ENCODE assay signal across 11 mouse cellular contexts in genomic region chr2:166549871-166550270, GRCm38 (mm10).
A peak's percentile ranks its signal among the peaks of the same experiment; 100 is the strongest.
DNase-seq lines count a peak whose midpoint lies in the region; ATAC-seq lines count a peak whose summit lies in the region.
"Had no signal": no experiment of that assay in that cellular context is flagged by ENCODE, and none has a peak within 500 bp of the region (broad histone marks: within the 10 kb centered on the region; RNA-seq: fewer than 3 reads in every experiment).

No protein-coding gene starts in this region.

- H3K27me3 ChIP-seq in neural tube, embryonic 11.5 days (ENCODE audit: control insufficient read depth, insufficient read depth, low read length), result no peaks in the 10 kb centered on the region
- peaks cover 6% of the 10 kb centered on the region; the same call in 1 of the 2 replicates for H3K27me3 ChIP-seq in forebrain, embryonic 15.5 days
- no peaks in the 10 kb centered on the region for H3K27me3 ChIP-seq in limb, embryonic 15.5 days
- H3K27me3 ChIP-seq: liver, embryonic 13.5 days had no signal

- 0 out of 2 replicates have a peak overlapping the region, but pooled peaks have one; percentile 3 for H3K9ac ChIP-seq in neural tube, embryonic 11.5 days (ENCODE audit: low read length)
- H3K9ac ChIP-seq in forebrain, embryonic 15.5 days (replicated peaks), result no peak overlapping the region
- no peak overlapping the region for H3K9ac ChIP-seq in limb, embryonic 15.5 days
- H3K9ac ChIP-seq: liver, embryonic 13.5 days had no signal

- H3K27ac ChIP-seq in neural tube, embryonic 11.5 days (ENCODE audit: low read depth, low read length), result peak overlapping the region; percentile 49; the same call in 1 of the 2 replicates
- H3K27ac ChIP-seq in forebrain, embryonic 15.5 days (replicated peaks), result peak overlapping the region; percentile 39; the same call in 1 of the 2 replicates
- H3K27ac ChIP-seq in limb, embryonic 15.5 days, result no peak overlapping the region
- H3K27ac ChIP-seq: liver, embryonic 13.5 days had no signal

- DNase-seq in neural tube, embryonic 11.5 days (ENCODE audit: low spot score), result peak; percentile 47
- DNase-seq in neural tube, embryonic 10.5 days (ENCODE audit: extremely low spot score, low spot score), result no peak
- DNase-seq in thymus, postnatal 36 days, result peak; percentile 54 to 65
- no peak for DNase-seq in lung, postnatal 4 days
- DNase-seq in ovary, postnatal 14 days (ENCODE audit: low spot score), result no peak
- DNase-seq in cerebellum, adult 11-12 months, result no peak
- DNase-seq: cerebellum, postnatal 36 days; liver, embryonic 13.5 days had no signal

- ATAC-seq in neural tube, embryonic 11.5 days (ENCODE audit: insufficient read depth, low FRiP score, low TSS enrichment), result peak; percentile 63
- ATAC-seq in forebrain, embryonic 15.5 days (replicated peaks), result peak; percentile 81
- 0 out of 2 replicates have a peak, but pooled peaks have one; percentile 13 for ATAC-seq in limb, embryonic 15.5 days (ENCODE audit: insufficient number of reproducible peaks, low FRiP score, low TSS enrichment, low read depth)
- ATAC-seq: intestine, postnatal 0 days had no signal

- peaks cover 33% of the 10 kb centered on the region for H3K4me1 ChIP-seq in neural tube, embryonic 11.5 days (ENCODE audit: control insufficient read depth, insufficient read depth, low read length)
- peaks cover 40% of the 10 kb centered on the region for H3K4me1 ChIP-seq in forebrain, embryonic 15.5 days
- H3K4me1 ChIP-seq in limb, embryonic 15.5 days, result peaks cover 42% of the 10 kb centered on the region

- 58% methylated on average over 8 of the region's 8 CpGs for WGBS in neural tube, embryonic 11.5 days
- 50% methylated on average over 8 of the region's 8 CpGs for WGBS in forebrain, embryonic 15.5 days
- WGBS in limb, embryonic 15.5 days, result 56% methylated on average over 8 of the region's 8 CpGs

- H3K9me3 ChIP-seq in neural tube, embryonic 11.5 days (ENCODE audit: control insufficient read depth, low read length), result no peaks in the 10 kb centered on the region
- H3K9me3 ChIP-seq in forebrain, embryonic 15.5 days, result no peaks in the 10 kb centered on the region
- no peaks in the 10 kb centered on the region for H3K9me3 ChIP-seq in limb, embryonic 15.5 days
- H3K9me3 ChIP-seq: liver, embryonic 13.5 days had no signal

- H3K4me3 ChIP-seq in neural tube, embryonic 11.5 days (ENCODE audit: low read depth, low read length), result no peak overlapping the region
- H3K4me3 ChIP-seq in forebrain, embryonic 15.5 days, result no peak overlapping the region
- no peak overlapping the region for H3K4me3 ChIP-seq in limb, embryonic 15.5 days
- H3K4me3 ChIP-seq: liver, embryonic 13.5 days had no signal

- no peaks in the 10 kb centered on the region for H3K36me3 ChIP-seq in neural tube, embryonic 11.5 days (ENCODE audit: control insufficient read depth, insufficient read depth, low read length)
- no peaks in the 10 kb centered on the region for H3K36me3 ChIP-seq in forebrain, embryonic 15.5 days
- no peaks in the 10 kb centered on the region for H3K36me3 ChIP-seq in limb, embryonic 15.5 days
- H3K36me3 ChIP-seq: liver, embryonic 13.5 days had no signal

- H3K4me2 ChIP-seq in neural tube, embryonic 11.5 days (ENCODE audit: low read depth), result no peak overlapping the region
- no peak overlapping the region for H3K4me2 ChIP-seq in forebrain, embryonic 15.5 days (replicated peaks)
- no peak overlapping the region for H3K4me2 ChIP-seq in limb, embryonic 15.5 days
- H3K4me2 ChIP-seq: liver, embryonic 13.5 days had no signal

Comparison
In these comparisons a context has a peak if more than half of its experiments do, and no peak if none do; other contexts are left out.
1. DNase-seq: peak in neural tube, embryonic 11.5 days (single experiment) and thymus, postnatal 36 days (2 of 2); none in neural tube, embryonic 10.5 days (single experiment), lung, postnatal 4 days (0 of 2), ovary, postnatal 14 days (single experiment) and cerebellum, adult 11-12 months (single experiment).
2. ATAC-seq: peak in every context shown above with its lines; median percentile 81 in forebrain, embryonic 15.5 days; 63 in neural tube, embryonic 11.5 days; 13 in limb, embryonic 15.5 days.